Mouse (Mus musculus): Measurements from ENCODE around the gene Ephx1.

Gene Ephx1

GRCm38 (mm10) chr1:181017890-181018420 lies 2.7 kb downstream of the Ephx1 start:
- H3K27me3 ChIP-seq (ENCODE audit: control insufficient read depth, insufficient read depth, low read length, poor library complexity, severe bottlenecking): no peaks in the 10 kb centered on the region
- DNase-seq (ENCODE audit: low read depth, low spot score): no peak
- no peaks in the 10 kb centered on the region for H3K36me3 ChIP-seq (ENCODE audit: control insufficient read depth, insufficient read depth, low read length, poor library complexity, severe bottlenecking)

- H3K27me3 ChIP-seq (ENCODE audit: control insufficient read depth, insufficient read depth, low read length, poor library complexity, severe bottlenecking): no peaks in the 10 kb centered on the region
- DNase-seq (ENCODE audit: low read depth, low spot score): peak; percentile 93
Observed at GRCm38 (mm10) chr1:181017212-181017711, 3.4 kb downstream of the Ephx1 start.

GRCm38 (mm10) chr1:181016532-181017131 lies 4.1 kb downstream of the Ephx1 start:
- no peaks in the 10 kb centered on the region for H3K36me3 ChIP-seq (ENCODE audit: control insufficient read depth, insufficient read depth, low read length, poor library complexity, severe bottlenecking)
- H3K27me3 ChIP-seq (ENCODE audit: control insufficient read depth, insufficient read depth, low read length, poor library complexity, severe bottlenecking): no peaks in the 10 kb centered on the region
- peak; percentile 94 for DNase-seq (ENCODE audit: low read depth, low spot score)

More at GRCm38 (mm10) chr1:181017212-181017711, 3.4 kb downstream of the Ephx1 start:
- H3K36me3 ChIP-seq (ENCODE audit: control insufficient read depth, insufficient read depth, low read length, poor library complexity, severe bottlenecking): no peaks in the 10 kb centered on the region

- H3K36me3 ChIP-seq (ENCODE audit: control insufficient read depth, insufficient read depth, low read length, poor library complexity, severe bottlenecking): no peaks in the 10 kb centered on the region; the same call in 1 of the 2 replicates
- DNase-seq (ENCODE audit: low read depth, low spot score): peak; percentile 28
Observed at GRCm38 (mm10) chr1:181016045-181016444, 4.7 kb downstream of the Ephx1 start.

GRCm38 (mm10) chr1:181015558-181015957 lies 5.1 kb downstream of the Ephx1 start:
- no peaks in the 10 kb centered on the region for H3K27me3 ChIP-seq (ENCODE audit: control insufficient read depth, insufficient read depth, low read length, poor library complexity, severe bottlenecking)
- no peaks in the 10 kb centered on the region; the same call in 1 of the 2 replicates for H3K36me3 ChIP-seq (ENCODE audit: control insufficient read depth, insufficient read depth, low read length, poor library complexity, severe bottlenecking)
- DNase-seq (ENCODE audit: low read depth, low spot score): no peak

More at GRCm38 (mm10) chr1:181016045-181016444, 4.7 kb downstream of the Ephx1 start:
- no peaks in the 10 kb centered on the region for H3K27me3 ChIP-seq (ENCODE audit: control insufficient read depth, insufficient read depth, low read length, poor library complexity, severe bottlenecking)

GRCm38 (mm10) chr1:181014731-181015500 lies 5.8 kb downstream of the Ephx1 start:
- peak; percentile 66 for DNase-seq (ENCODE audit: low read depth, low spot score)
- Histone ChIP-seq H3K36me3 (ENCODE audit: control insufficient read depth, insufficient read depth, low read length, poor library complexity, severe bottlenecking) (no peaks in the 10 kb centered on the region; the same call in 1 of the 2 replicates), H3K27me3 (ENCODE audit: control insufficient read depth, insufficient read depth, low read length, poor library complexity, severe bottlenecking) (no peaks in the 10 kb centered on the region)

- Histone ChIP-seq H3K27me3 (ENCODE audit: control insufficient read depth, insufficient read depth, low read length, poor library complexity, severe bottlenecking) (no peaks in the 10 kb centered on the region), H3K36me3 (ENCODE audit: control insufficient read depth, insufficient read depth, low read length, poor library complexity, severe bottlenecking) (no peaks in the 10 kb centered on the region; the same call in 1 of the 2 replicates)
- DNase-seq (ENCODE audit: low read depth, low spot score): no peak
Observed at GRCm38 (mm10) chr1:181013446-181013845, 7.3 kb downstream of the Ephx1 start.

- no peak for DNase-seq (ENCODE audit: low read depth, low spot score)
- no peaks in the 10 kb centered on the region for H3K27me3 ChIP-seq (ENCODE audit: control insufficient read depth, insufficient read depth, low read length, poor library complexity, severe bottlenecking)
- H3K36me3 ChIP-seq (ENCODE audit: control insufficient read depth, insufficient read depth, low read length, poor library complexity, severe bottlenecking): peaks cover 3% of the 10 kb centered on the region; the same call in 1 of the 2 replicates
Observed at GRCm38 (mm10) chr1:181012416-181012815, 8.3 kb downstream of the Ephx1 start.

- DNase-seq (ENCODE audit: low read depth, low spot score): no peak
- Histone ChIP-seq H3K27me3 (ENCODE audit: control insufficient read depth, insufficient read depth, low read length, poor library complexity, severe bottlenecking) (no peaks in the 10 kb centered on the region), H3K36me3 (ENCODE audit: control insufficient read depth, insufficient read depth, low read length, poor library complexity, severe bottlenecking) (peaks cover 3% of the 10 kb centered on the region; the same call in 1 of the 2 replicates)
Observed at GRCm38 (mm10) chr1:181011601-181012000, 9.1 kb downstream of the Ephx1 start.

GRCm38 (mm10) chr1:181010171-181010932 lies 10.4 kb downstream of the Ephx1 start:
- H3K36me3 ChIP-seq (ENCODE audit: control insufficient read depth, insufficient read depth, low read length, poor library complexity, severe bottlenecking): peaks cover 4% of the 10 kb centered on the region; the same call in 1 of the 2 replicates
- no peaks in the 10 kb centered on the region for H3K27me3 ChIP-seq (ENCODE audit: control insufficient read depth, insufficient read depth, low read length, poor library complexity, severe bottlenecking)
- no peak for DNase-seq (ENCODE audit: low read depth, low spot score)

GRCm38 (mm10) chr1:181009754-181010153 lies 10.9 kb downstream of the Ephx1 start:
- H3K27me3 ChIP-seq (ENCODE audit: control insufficient read depth, insufficient read depth, low read length, poor library complexity, severe bottlenecking): no peaks in the 10 kb centered on the region
- DNase-seq (ENCODE audit: low read depth, low spot score): no peak
- H3K36me3 ChIP-seq (ENCODE audit: control insufficient read depth, insufficient read depth, low read length, poor library complexity, severe bottlenecking): peaks cover 4% of the 10 kb centered on the region; the same call in 1 of the 2 replicates

- Histone ChIP-seq H3K27me3 (ENCODE audit: control insufficient read depth, insufficient read depth, low read length, poor library complexity, severe bottlenecking) (no peaks in the 10 kb centered on the region), H3K36me3 (ENCODE audit: control insufficient read depth, insufficient read depth, low read length, poor library complexity, severe bottlenecking) (peaks cover 4% of the 10 kb centered on the region; the same call in 1 of the 2 replicates)
- DNase-seq (ENCODE audit: low read depth, low spot score): no peak
Observed at GRCm38 (mm10) chr1:181009011-181009590, 11.6 kb downstream of the Ephx1 start.

- Histone ChIP-seq H3K36me3 (ENCODE audit: control insufficient read depth, insufficient read depth, low read length, poor library complexity, severe bottlenecking) (peaks cover 4% of the 10 kb centered on the region; the same call in 1 of the 2 replicates), H3K27me3 (ENCODE audit: control insufficient read depth, insufficient read depth, low read length, poor library complexity, severe bottlenecking) (no peaks in the 10 kb centered on the region)
- DNase-seq (ENCODE audit: low read depth, low spot score): no peak
Observed at GRCm38 (mm10) chr1:181008266-181008665, 12.4 kb downstream of the Ephx1 start.

- H3K36me3 ChIP-seq (ENCODE audit: control insufficient read depth, insufficient read depth, low read length, poor library complexity, severe bottlenecking): peaks cover 4% of the 10 kb centered on the region; the same call in 1 of the 2 replicates
- DNase-seq (ENCODE audit: low read depth, low spot score): no peak
- H3K27me3 ChIP-seq (ENCODE audit: control insufficient read depth, insufficient read depth, low read length, poor library complexity, severe bottlenecking): no peaks in the 10 kb centered on the region
Observed at GRCm38 (mm10) chr1:181007831-181008230, 12.9 kb downstream of the Ephx1 start.

Measured in splenic B cell, adult 2 months (primary cell).